Mouse (Mus musculus) hindbrain, embryonic 10.5 days (tissue): Measurements from ENCODE around the gene Smad3. TPM values are rescaled to one million over a fixed set of nuclear protein-coding genes. Genes with fewer than 3 reads are reported as not detected.

ENCODE experiments used
- DNase-seq: peaks from one replicate; pipeline ENCODE4 v3.0.0-alpha.2; 2017; ENCODE audit warnings: low spot score
- H3K27ac ChIP-seq: fragments of 300-500 bp; sonication (generic); 2 replicates; pipeline ENCODE4 v1.5.1; 2016; ENCODE audit warnings: mild to moderate bottlenecking, moderate library complexity
- H3K27me3 ChIP-seq: fragments of 300-500 bp; sonication (generic); 2 replicates; pipeline ENCODE4 v1.6.1; 2016; ENCODE audit warnings: mild to moderate bottlenecking; ENCODE audit not compliant: poor library complexity, insufficient read depth, severe bottlenecking
- H3K36me3 ChIP-seq: fragments of 300-500 bp; sonication (generic); 2 replicates; pipeline ENCODE4 v1.6.1; 2016; ENCODE audit warnings: mild to moderate bottlenecking, moderate library complexity
- H3K4me1 ChIP-seq: fragments of 300-500 bp; sonication (generic); replicated peaks from 2 replicates; pipeline ENCODE4 v1.6.1; 2016; ENCODE audit warnings: mild to moderate bottlenecking
- H3K4me3 ChIP-seq: fragments of 300-500 bp; sonication (generic); 2 replicates; pipeline ENCODE4 v1.5.1; 2016; ENCODE audit warnings: mild to moderate bottlenecking, moderate library complexity
- H3K9me3 ChIP-seq: fragments of 300-500 bp; sonication (generic); 2 replicates; pipeline ENCODE4 v1.6.1; 2016; ENCODE audit warnings: mild to moderate bottlenecking, moderate library complexity
- WGBS: fragments of 180-500 bp; shearing (Covaris S2); methylation state at CpG from one replicate; pipeline ENCODE4 v1.1.7; 2016; 5-methylcytosine and 5-hydroxymethylcytosine counted together
- polyA plus RNA-seq: library from polyadenylated mRNA; unstranded; fragments of >200 nt; fragmentation: Nextera tagmentation; extraction: Ambion mirVana; gene quantifications from 2 replicates; pipeline ENCODE4 v1.2.1, GENCODE M21; 2016

Gene Smad3
- polyA plus RNA-seq, 1 experiment from 2014 or later: 24.2 TPM

DNA sequence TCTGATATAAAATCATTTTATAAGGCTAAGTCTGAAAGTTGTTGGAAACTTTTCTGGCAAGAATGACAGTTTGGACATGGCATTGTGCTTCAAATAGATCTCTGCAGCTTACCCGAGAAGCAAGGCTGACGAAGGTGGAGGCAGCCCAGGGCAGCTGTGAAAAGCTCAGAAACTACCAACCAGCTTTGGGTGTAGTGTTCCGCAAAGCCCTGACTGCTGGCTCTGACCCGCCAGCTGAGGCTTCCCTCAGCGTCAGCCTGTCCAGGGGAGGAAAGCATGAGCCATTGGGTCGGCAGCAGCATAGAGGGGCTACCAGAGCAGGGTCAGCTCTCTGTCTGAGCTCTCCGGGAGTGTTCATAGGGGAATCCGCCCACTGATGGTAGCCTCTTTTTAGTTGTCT, 148.5 kb downstream of the Smad3 start:
- Histone ChIP-seq H3K36me3 (no peaks in the 10 kb centered on the region), H3K27ac (no peak overlapping the region), H3K4me3 (no peak overlapping the region), H3K27me3 (no peaks in the 10 kb centered on the region), H3K9me3 (no peaks in the 10 kb centered on the region), H3K4me1 (peaks cover 57% of the 10 kb centered on the region)
- 65% methylated on average over 8 of the region's 8 CpGs for WGBS
- DNase-seq: no peak

GRCm38 (mm10) chr9:63608006-63608405, 149.8 kb downstream of the Smad3 start:
- WGBS: 84% methylated on average over 6 of the region's 6 CpGs
- DNase-seq: no peak
- Histone ChIP-seq H3K4me3 (no peak overlapping the region), H3K36me3 (no peaks in the 10 kb centered on the region), H3K27ac (no peak overlapping the region), H3K27me3 (no peaks in the 10 kb centered on the region), H3K4me1 (peaks cover 63% of the 10 kb centered on the region), H3K9me3 (no peaks in the 10 kb centered on the region)

GRCm38 (mm10) chr9:63606594-63606993, 151.2 kb downstream of the Smad3 start:
- DNase-seq: no peak
- Histone ChIP-seq H3K36me3 (no peaks in the 10 kb centered on the region), H3K27ac (no peak overlapping the region), H3K27me3 (no peaks in the 10 kb centered on the region), H3K4me1 (peaks cover 59% of the 10 kb centered on the region), H3K9me3 (no peaks in the 10 kb centered on the region), H3K4me3 (no peak overlapping the region)
- WGBS: 80% methylated on average over 2 of the region's 2 CpGs

- Histone ChIP-seq H3K36me3 (no peaks in the 10 kb centered on the region), H3K4me1 (peaks cover 34% of the 10 kb centered on the region), H3K27ac (no peak overlapping the region), H3K4me3 (peak overlapping the region; percentile 95), H3K27me3 (no peaks in the 10 kb centered on the region), H3K9me3 (no peaks in the 10 kb centered on the region)
- WGBS: 65% methylated on average over 6 of the region's 6 CpGs
- DNase-seq: no peak
Measured at GRCm38 (mm10) chr9:63603849-63604248, 153.9 kb downstream of the Smad3 start.

DNA sequence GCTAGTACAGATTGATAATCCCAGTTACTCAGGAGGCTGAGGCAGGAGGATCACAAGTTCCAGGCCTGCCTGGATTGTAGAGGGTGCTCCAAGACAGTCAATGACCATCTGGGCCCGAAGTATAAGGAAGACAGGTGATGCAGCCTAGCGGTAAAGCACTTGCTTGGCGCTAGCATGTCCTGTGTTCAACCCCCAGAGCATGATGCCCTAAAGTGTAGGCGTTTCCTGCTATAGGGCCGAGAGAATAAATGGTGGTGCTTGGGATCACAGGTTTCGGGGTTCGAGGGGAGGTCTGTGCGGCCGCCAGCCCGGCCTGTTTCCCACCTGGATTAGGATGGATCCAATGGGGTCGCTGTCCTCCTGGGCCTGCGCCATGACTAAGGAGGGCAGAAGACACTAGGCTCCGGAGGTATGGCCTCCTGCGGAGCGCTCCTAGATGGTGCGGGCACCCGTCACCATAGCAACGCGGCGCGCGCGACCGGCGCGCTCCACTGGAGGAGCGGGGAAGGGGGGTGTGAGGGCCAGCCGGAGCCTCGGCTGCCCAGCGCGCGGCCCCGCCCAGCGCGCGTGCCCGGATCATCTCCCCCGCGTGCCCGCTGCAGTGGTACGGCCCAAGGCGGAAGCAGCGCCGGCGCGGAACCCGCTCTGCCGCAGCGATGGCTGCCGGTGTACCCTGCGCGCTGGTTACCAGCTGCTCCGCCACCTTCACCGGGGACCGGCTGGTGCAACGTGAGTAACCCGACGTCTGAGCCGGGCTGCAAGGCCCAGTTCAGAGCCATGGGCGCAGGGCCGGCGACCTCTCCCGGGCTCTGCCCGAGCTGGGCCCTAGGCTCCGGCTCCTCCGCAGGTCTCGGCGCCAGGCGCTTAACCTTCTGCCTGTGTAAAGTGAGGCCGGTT, 155.5 kb downstream of the Smad3 start, which contains the start of the genes Iqch and Aagab:
Iqch (minus strand) TSS at position 451 of the 897 bp plus-strand sequence.
Aagab (plus strand) TSS at position 618 of the 897 bp plus-strand sequence.
- peaks cover 25% of the 10 kb centered on the region for H3K4me1 ChIP-seq
- no peaks in the 10 kb centered on the region for H3K36me3 ChIP-seq
- peak; percentile 97 for DNase-seq
- WGBS: 2% methylated on average over 70 of the region's 70 CpGs
- no peaks in the 10 kb centered on the region for H3K9me3 ChIP-seq
- peak within 1 kb of the TSS; percentile 95 for H3K27ac ChIP-seq
- H3K27me3 ChIP-seq: no peaks in the 10 kb centered on the region
- peak within 1 kb of the TSS; percentile 95 for H3K4me3 ChIP-seq

Other genes starting within 250 kb of the Smad3 start
- gene Iqch, start 155.5 kb downstream of the Smad3 start, polyA plus RNA-seq: 0.07 and 0.13 TPM in 2 replicates
- gene Aagab, start 155.3 kb downstream of the Smad3 start, polyA plus RNA-seq: 46.0 and 50.4 TPM in 2 replicates